Mouse (Mus musculus): ENCODE results near the gene Gm49398. TPM values are rescaled to one million over a fixed set of nuclear protein-coding genes. Genes with fewer than 3 reads are reported as not detected.

The Gm49398 gene
- polyA plus RNA-seq (2015; fragmentation: Nextera tagmentation; extraction: Ambion mirVana), result not detected in 2 replicates

DNA sequence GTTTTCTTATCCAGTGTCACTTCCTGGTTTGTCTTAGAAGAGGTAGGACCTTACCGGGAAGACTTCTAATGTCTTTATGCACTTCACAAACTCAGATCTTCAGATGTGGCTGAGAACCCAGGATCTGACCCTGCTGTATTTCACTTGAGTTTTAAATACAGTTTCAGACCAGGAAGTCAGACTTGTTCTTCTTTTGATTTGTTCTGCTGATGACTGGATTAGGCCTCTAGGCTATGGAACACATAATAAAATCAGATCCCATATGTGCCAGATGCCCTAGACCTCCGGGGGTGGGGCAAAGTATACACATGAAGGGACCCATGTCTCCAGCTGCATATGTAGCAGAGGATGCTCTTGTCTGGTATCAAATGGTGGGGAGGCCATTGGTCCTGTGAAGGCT, at the start of gene Gm49398:
Gene Gm49398 (minus strand): TSS at position 101 of the 400 bp plus-strand sequence.

DNA sequence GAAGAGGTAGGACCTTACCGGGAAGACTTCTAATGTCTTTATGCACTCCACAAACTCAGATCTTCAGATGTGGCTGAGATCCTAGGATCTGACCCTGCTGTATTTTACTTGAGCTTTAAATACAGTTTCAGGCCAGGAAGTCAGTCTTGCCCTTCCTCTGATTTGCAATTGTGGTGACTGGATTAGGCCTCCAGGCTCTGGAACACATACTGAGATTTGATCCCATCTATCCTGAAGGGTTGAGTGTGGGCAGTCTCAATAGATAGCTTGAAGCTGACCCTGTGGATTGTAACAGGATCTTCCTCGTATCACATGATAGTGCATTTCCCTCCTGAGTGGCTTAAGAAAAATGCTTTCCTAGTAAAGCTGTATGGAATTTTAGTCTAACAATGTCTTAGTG, 33.4 kb downstream of the Gm49398 start, which contains the start of gene Cts8:
Gene Cts8 (minus strand): TSS at position 101 of the 400 bp plus-strand sequence.

DNA sequence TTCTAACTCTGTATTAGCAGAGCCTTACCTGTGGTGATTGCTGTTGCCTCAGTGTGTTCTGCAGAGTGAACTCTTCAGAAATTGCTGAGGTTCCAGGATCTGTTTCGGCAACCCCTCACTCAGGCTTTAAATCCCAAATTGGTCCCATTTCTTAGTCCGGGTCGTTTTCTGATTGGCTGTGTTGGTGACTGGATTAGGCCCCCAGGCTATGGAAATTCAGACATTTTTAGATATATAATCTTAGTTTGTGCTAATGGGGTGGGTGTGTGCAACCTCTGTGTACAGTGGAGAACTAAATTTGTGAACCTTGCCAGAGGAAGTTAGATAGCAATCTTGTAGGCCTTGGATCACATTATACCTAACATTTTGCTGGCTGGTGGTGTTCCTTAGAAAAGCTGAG, 85.3 kb downstream of the Gm49398 start, which contains the start of gene Cts6:
Gene Cts6 (minus strand): TSS at position 101 of the 400 bp plus-strand sequence.

Other genes starting within 250 kb of the Gm49398 start
- gene Ctsq, start 248.2 kb downstream of the Gm49398 start, polyA plus RNA-seq (2015; fragmentation: Nextera tagmentation; extraction: Ambion mirVana), result not detected in 2 replicates
- gene Ctsr, start 124.6 kb downstream of the Gm49398 start, polyA plus RNA-seq (2015; fragmentation: Nextera tagmentation; extraction: Ambion mirVana), result not detected in 2 replicates
- gene Cts6, start 85.4 kb downstream of the Gm49398 start, polyA plus RNA-seq (2015; fragmentation: Nextera tagmentation; extraction: Ambion mirVana), result not detected in 2 replicates
- gene Cts8, start 33.5 kb downstream of the Gm49398 start, polyA plus RNA-seq (2015; fragmentation: Nextera tagmentation; extraction: Ambion mirVana), result not detected in 2 replicates
- gene Cts7, start 69.4 kb upstream of the Gm49398 start, polyA plus RNA-seq (2015; fragmentation: Nextera tagmentation; extraction: Ambion mirVana), result not detected in 2 replicates

All from spleen, postnatal 0 days (tissue).